Mouse (Mus musculus) MEL (cell line): ENCODE measurements around the gene Zfr. TPM values are rescaled to one million over a fixed set of nuclear protein-coding genes. Genes with fewer than 3 reads are reported as not detected.

Experiments
- DNase-seq: peaks from one replicate; pipeline ENCODE4 v3.0.0; 2011; ENCODE audit warnings: low read depth, low spot score
- H3K27ac ChIP-seq: 2 replicates; pipeline ENCODE4 v1.5.1; 2012; ENCODE audit warnings: low read depth, mild to moderate bottlenecking, control low read depth, low read length, moderate library complexity; ENCODE audit not compliant: control insufficient read depth
- H3K27me3 ChIP-seq, 2 experiments: fragments of 150-350 bp in 1 of 2; sonication (generic) in 1 of 2; 2 replicates each; pipeline ENCODE4 v1.6.1; 2012; ENCODE audit warnings: low read length in 2 of 2, mild to moderate bottlenecking in 2 of 2, improper control_type of control experiment in 1 of 2, moderate library complexity in 1 of 2; ENCODE audit not compliant: insufficient read depth in 2 of 2, control insufficient read depth in 1 of 2
- H3K36me3 ChIP-seq, 2 experiments: 2 replicates each; pipeline ENCODE4 v1.6.1; 2012 to 2014; ENCODE audit warnings: low read length in 2 of 2, improper control_type of control experiment in 1 of 2, inconsistent platforms in 1 of 2, mild to moderate bottlenecking in 1 of 2; ENCODE audit not compliant: insufficient read depth in 2 of 2, control insufficient read depth in 1 of 2
- H3K4me1 ChIP-seq, 2 experiments: fragments of 150-350 bp in 1 of 2; sonication (generic) in 1 of 2; 2 replicates each; pipeline ENCODE4 v1.6.1; 2012; ENCODE audit warnings: low read length in 2 of 2, improper control_type of control experiment in 1 of 2, mild to moderate bottlenecking in 1 of 2; ENCODE audit not compliant: insufficient read depth in 2 of 2, control insufficient read depth in 1 of 2
- H3K4me3 ChIP-seq, 2 experiments: fragments of 150-350 bp in 1 of 2; sonication (generic) in 1 of 2; 2 replicates each; pipeline ENCODE4 v1.5.1; 2012; ENCODE audit warnings: low read depth in 2 of 2, low read length in 2 of 2, mild to moderate bottlenecking in 2 of 2, moderate library complexity in 2 of 2, control low read depth in 1 of 2, improper control_type of control experiment in 1 of 2; ENCODE audit not compliant: control insufficient read depth in 1 of 2, insufficient read depth in 1 of 2
- H3K79me2 ChIP-seq: 2 replicates; pipeline ENCODE4 v1.6.1; 2012; ENCODE audit warnings: mild to moderate bottlenecking, low read length, moderate library complexity; ENCODE audit not compliant: control insufficient read depth, poor library complexity, insufficient read depth
- H3K9ac ChIP-seq: 2 replicates; pipeline ENCODE4 v1.6.1; 2012; ENCODE audit warnings: low read depth, mild to moderate bottlenecking, control low read depth, low read length, moderate library complexity; ENCODE audit not compliant: control insufficient read depth, poor library complexity, severe bottlenecking
- H3K9me3 ChIP-seq: fragments of 150-350 bp; sonication (generic); replicated peaks from 2 replicates; pipeline ENCODE4 v1.6.1; 2012; ENCODE audit warnings: mild to moderate bottlenecking, low read length, improper control_type of control experiment, moderate library complexity; ENCODE audit not compliant: insufficient read depth
- CHD1 ChIP-seq: IDR thresholded peaks from 2 replicates; pipeline ENCODE4 v1.6.1; 2012; ENCODE audit warnings: low read depth, mild to moderate bottlenecking, inconsistent platforms, low read length, improper control_type of control experiment
- CTCF ChIP-seq, 3 experiments: IDR thresholded peaks in 2 of 3; conservative IDR thresholded peaks in 1 of 3; 2 replicates each; pipeline ENCODE4 v1.5.1; 2011 to 2012; ENCODE audit warnings: low read length in 3 of 3, low read depth in 2 of 3, mild to moderate bottlenecking in 2 of 3, improper control_type of control experiment in 1 of 3, inconsistent platforms in 1 of 3, mixed read lengths in 1 of 3, moderate library complexity in 1 of 3; ENCODE audit not compliant: control insufficient read depth in 1 of 3, insufficient read depth in 1 of 3, poor library complexity in 1 of 3, severe bottlenecking in 1 of 3
- ELF1 ChIP-seq: IDR thresholded peaks from 2 replicates; pipeline ENCODE4 v1.6.1; 2014; ENCODE audit warnings: low read depth, mild to moderate bottlenecking, inconsistent platforms, low read length, improper control_type of control experiment, moderate library complexity
- GABPA ChIP-seq: IDR thresholded peaks from 2 replicates; pipeline ENCODE4 v1.6.1; 2012; ENCODE audit warnings: low read depth, mild to moderate bottlenecking, inconsistent platforms, low read length, improper control_type of control experiment, moderate library complexity
- HCFC1 ChIP-seq: IDR thresholded peaks from 2 replicates; pipeline ENCODE4 v1.6.1; 2012; ENCODE audit warnings: low read depth, mild to moderate bottlenecking, inconsistent platforms, low read length, improper control_type of control experiment, moderate library complexity
- MAFK ChIP-seq: IDR thresholded peaks from 2 replicates; pipeline ENCODE4 v1.6.1; 2011; ENCODE audit warnings: low read depth, mild to moderate bottlenecking, low read length, improper control_type of control experiment, borderline replicate concordance
- MAX ChIP-seq: IDR thresholded peaks from 2 replicates; pipeline ENCODE4 v1.6.1; 2011; ENCODE audit warnings: low read length, improper control_type of control experiment
- MEF2A ChIP-seq: IDR thresholded peaks from 2 replicates; pipeline ENCODE4 v1.6.1; 2014; ENCODE audit warnings: low read depth, mild to moderate bottlenecking, inconsistent platforms, low read length, improper control_type of control experiment; ENCODE audit not compliant: poor library complexity, insufficient replicate concordance, severe bottlenecking; ENCODE audit errors: extremely low read depth
- MXI1 ChIP-seq: IDR thresholded peaks from 2 replicates; pipeline ENCODE4 v1.6.1; 2011; ENCODE audit warnings: mild to moderate bottlenecking, low read depth, low read length, improper control_type of control experiment
- MYC ChIP-seq: IDR thresholded peaks from 2 replicates; pipeline ENCODE4 v1.6.1; 2011; ENCODE audit warnings: low read depth, mild to moderate bottlenecking, low read length, improper control_type of control experiment, moderate library complexity
- NRF1 ChIP-seq: IDR thresholded peaks from 2 replicates; pipeline ENCODE4 v1.6.1; 2014; ENCODE audit warnings: low read depth, mild to moderate bottlenecking, inconsistent platforms, low read length, improper control_type of control experiment, moderate library complexity; ENCODE audit not compliant: poor library complexity, insufficient read depth, severe bottlenecking
- SIN3A ChIP-seq: IDR thresholded peaks from 2 replicates; pipeline ENCODE4 v1.6.1; 2012; ENCODE audit warnings: low read length, improper control_type of control experiment, inconsistent platforms
- UBTF ChIP-seq: IDR thresholded peaks from 2 replicates; pipeline ENCODE4 v1.6.1; 2012; ENCODE audit warnings: low read depth, mild to moderate bottlenecking, inconsistent platforms, low read length, improper control_type of control experiment, moderate library complexity, borderline replicate concordance; ENCODE audit not compliant: insufficient read depth
- ZC3H11A ChIP-seq: IDR thresholded peaks from 2 replicates; pipeline ENCODE4 v1.6.1; 2012; ENCODE audit warnings: low read depth, mild to moderate bottlenecking, inconsistent platforms, low read length, improper control_type of control experiment
- polyA plus RNA-seq, 2 experiments: library from polyadenylated mRNA; stranded (reverse) in 1 of 2; unstranded in 1 of 2; fragments of >175 nt in 1 of 2; fragments of >200 nt in 1 of 2; gene quantifications; 2 replicates each; pipeline versions ENCODE4 v1.2.1 to v1.2.4; 2012; ENCODE audit warnings: low replicate concordance in 2 of 2, low read depth in 1 of 2; ENCODE audit not compliant: insufficient read length in 2 of 2, insufficient read depth in 1 of 2, missing spikeins in 1 of 2
- total RNA-seq: library from RNA; depleted of rRNA; stranded (reverse); fragments of 300-350 nt; gene quantifications from 2 replicates; pipeline ENCODE4 v1.2.3, GENCODE M21; 2012; rRNA removed

Gene Zfr
- total and polyA plus RNA-seq, 3 experiments = 54.4 to 199 (median 108) TPM

- H3K4me3 ChIP-seq = no peak overlapping the region
- H3K9me3 ChIP-seq = no peaks in the 10 kb centered on the region
- TF ChIP-seq MAX (no peak), GABPA (no peak), HCFC1 (no peak), ELF1 (no peak)
- TF ChIP-seq, all 39 proteins: peak for 0
- H3K27ac ChIP-seq = no peak overlapping the region
- DNase-seq = no peak
- peaks cover 18% of the 10 kb centered on the region; the same call in 1 of the 2 replicates for H3K79me2 ChIP-seq
- no peaks in the 10 kb centered on the region for H3K27me3 ChIP-seq
- H3K4me1 ChIP-seq = peaks cover 19 to 37% of the 10 kb centered on the region in 2 experiments
- H3K36me3 ChIP-seq = peaks cover 6 to 45% of the 10 kb centered on the region in 2 experiments
- no peak overlapping the region for H3K9ac ChIP-seq
These were observed 114.8 kb downstream of the Zfr start for GRCm38 (mm10) chr15:12232429-12232828.

GRCm38 (mm10) chr15:12233021-12233420 lies 115.4 kb downstream of the Zfr start:
- H3K27ac ChIP-seq = no peak overlapping the region
- no peak overlapping the region for H3K9ac ChIP-seq
- no peak for TF ChIP-seq SIN3A
- no peak for TF ChIP-seq MXI1
- TF ChIP-seq MEF2A = no peak
- no peak for TF ChIP-seq GABPA
- TF ChIP-seq MYC = no peak
- no peak for TF ChIP-seq NRF1
- TF ChIP-seq CHD1 = no peak
- TF ChIP-seq CTCF (IDR thresholded peaks at IDR 0.05 in 2 of 3, conservative IDR thresholded peaks at IDR 0.05 in 1 of 3; ENCODE audit: control insufficient read depth in 1 of 3, insufficient read depth in 1 of 3, low read depth in 2 of 3, low read length in 3 of 3, poor library complexity in 1 of 3, severe bottlenecking in 1 of 3) = no peak
- no peak for TF ChIP-seq MAFK
- TF ChIP-seq ZC3H11A = no peak
- no peak for TF ChIP-seq UBTF
- no peak for DNase-seq
- peaks cover 13% of the 10 kb centered on the region; the same call in 1 of the 2 replicates for H3K79me2 ChIP-seq
- H3K4me3 ChIP-seq = no peak overlapping the region
- peaks cover 6 to 50% of the 10 kb centered on the region in 2 experiments for H3K36me3 ChIP-seq
- no peaks in the 10 kb centered on the region for H3K9me3 ChIP-seq
- no peaks in the 10 kb centered on the region for H3K27me3 ChIP-seq
- H3K4me1 ChIP-seq = peaks cover 25 to 43% of the 10 kb centered on the region in 2 experiments

Other genes starting within 250 kb of the Zfr start
- not detected in 2 replicates for gene Npr3, start 210.5 kb upstream of the Zfr start, total RNA-seq
- not detected for gene Npr3, start 210.5 kb upstream of the Zfr start, polyA plus RNA-seq
- gene Sub1, start 120.8 kb upstream of the Zfr start, total RNA-seq = 369 and 372 TPM in 2 replicates
- 100 to 1,000 TPM in 1 of 2 experiments, not detected in 1; 710 TPM for gene Sub1, start 120.8 kb upstream of the Zfr start, polyA plus RNA-seq
- 14.3 and 18.0 TPM in 2 replicates for gene Mtmr12, start 87.2 kb downstream of the Zfr start, total RNA-seq
- 10 to 100 TPM in 1 of 2 experiments, not detected in 1; 38.2 TPM for gene Mtmr12, start 87.2 kb downstream of the Zfr start, polyA plus RNA-seq
- gene Golph3, start 203.6 kb downstream of the Zfr start, total RNA-seq = 99.2 and 113 TPM in 2 replicates
- gene Golph3, start 203.6 kb downstream of the Zfr start, polyA plus RNA-seq = 100 to 1,000 TPM in 1 of 2 experiments, 10 to 100 TPM in 1; 81.1 to 149 TPM
- gene 1810049J17Rik, start 204.1 kb downstream of the Zfr start, total RNA-seq = 17.9 and 23.9 TPM in 2 replicates
- not detected for gene 1810049J17Rik, start 204.1 kb downstream of the Zfr start, polyA plus RNA-seq